Mouse (Mus musculus) small intestine, adult 2 months (tissue): ENCODE measurements around the gene Chdh. TPM values are rescaled to one million over a fixed set of nuclear protein-coding genes. Genes with fewer than 3 reads are reported as not detected.

Source experiments
- H3K27ac ChIP-seq: fragments of 200-500 bp; 2 replicates; pipeline ENCODE4 v1.5.1; 2012; ENCODE audit warnings: low read depth, low read length, control low read depth, inconsistent platforms; ENCODE audit not compliant: insufficient read depth
- H3K27me3 ChIP-seq: fragments of 200-500 bp; 2 replicates; pipeline ENCODE4 v1.6.1; 2012; ENCODE audit warnings: mild to moderate bottlenecking, moderate library complexity, low read length, inconsistent platforms; ENCODE audit not compliant: control insufficient read depth, insufficient read depth
- H3K36me3 ChIP-seq: fragments of 200-500 bp; 2 replicates; pipeline ENCODE4 v1.6.1; 2012; ENCODE audit warnings: mild to moderate bottlenecking, low read length, control low read depth, inconsistent platforms; ENCODE audit not compliant: control insufficient read depth, insufficient read depth
- H3K4me1 ChIP-seq: fragments of 200-500 bp; 2 replicates; pipeline ENCODE4 v1.6.1; 2012; ENCODE audit warnings: low read length, inconsistent platforms, mixed read lengths; ENCODE audit not compliant: control insufficient read depth, insufficient read depth, insufficient read length
- H3K4me3 ChIP-seq: fragments of 200-500 bp; 2 replicates; pipeline ENCODE4 v1.5.1; 2012; ENCODE audit warnings: low read depth, mild to moderate bottlenecking, control low read depth, inconsistent platforms, low read length, moderate library complexity
- CTCF ChIP-seq: fragments of 200-500 bp; IDR thresholded peaks from 2 replicates; pipeline ENCODE4 v1.5.1; 2012; ENCODE audit warnings: low read depth, mild to moderate bottlenecking, control low read depth, inconsistent platforms, low read length, moderate library complexity, mixed read lengths; ENCODE audit not compliant: insufficient replicate concordance, insufficient read length; ENCODE audit errors: extremely low read depth
- POLR2A ChIP-seq: fragments of 200-500 bp; IDR thresholded peaks from 2 replicates; pipeline ENCODE4 v1.6.1; 2012; ENCODE audit warnings: low read depth, mild to moderate bottlenecking, control low read depth, inconsistent platforms, low read length, moderate library complexity
- WGBS: fragments of 180-500 bp; shearing (Covaris S2); methylation state at CpG from one replicate; pipeline ENCODE4 v1.1.7; 2018; 5-methylcytosine and 5-hydroxymethylcytosine counted together
- polyA plus RNA-seq: library from polyadenylated mRNA; depleted of rRNA; stranded (reverse); fragments of >200 nt; gene quantifications from 2 replicates; pipeline ENCODE4 v1.2.3, GENCODE M21; 2012; rRNA removed

The Chdh gene
- polyA plus RNA-seq, 1 experiment, result 92.0 TPM

- no peak overlapping the region for H3K27ac ChIP-seq
- no peaks in the 10 kb centered on the region for H3K36me3 ChIP-seq
- no peak for TF ChIP-seq POLR2A
- TF ChIP-seq CTCF, result no peak
- no peaks in the 10 kb centered on the region for H3K4me1 ChIP-seq
- no peak overlapping the region for H3K4me3 ChIP-seq
- 63% methylated on average over 13 of the region's 13 CpGs for WGBS
- no peaks in the 10 kb centered on the region for H3K27me3 ChIP-seq
Observed at GRCm38 (mm10) chr14:30056031-30056766, 47.4 kb downstream of the Chdh start.

- WGBS, result 86% methylated on average over 2 of the region's 2 CpGs
- Histone ChIP-seq H3K27ac (no peak overlapping the region), H3K4me3 (no peak overlapping the region), H3K4me1 (peaks cover 2% of the 10 kb centered on the region; the same call in 1 of the 2 replicates), H3K27me3 (no peaks in the 10 kb centered on the region), H3K36me3 (no peaks in the 10 kb centered on the region)
- no peak for TF ChIP-seq CTCF
- no peak for TF ChIP-seq POLR2A
Observed at GRCm38 (mm10) chr14:30064864-30065263, 56.0 kb downstream of the Chdh start.

- TF ChIP-seq CTCF (no peak), POLR2A (no peak)
- Histone ChIP-seq H3K27ac (no peak overlapping the region), H3K27me3 (no peaks in the 10 kb centered on the region), H3K4me3 (no peak overlapping the region), H3K36me3 (no peaks in the 10 kb centered on the region), H3K4me1 (peaks cover 2% of the 10 kb centered on the region; the same call in 1 of the 2 replicates)
- 72% methylated on average over 12 of the region's 12 CpGs for WGBS
Observed at GRCm38 (mm10) chr14:30066752-30067151, 57.9 kb downstream of the Chdh start.

GRCm38 (mm10) chr14:30068566-30068965 is 59.7 kb downstream of the Chdh start:
- 83% methylated on average over 3 of the region's 3 CpGs for WGBS
- no peak overlapping the region for H3K4me3 ChIP-seq
- TF ChIP-seq POLR2A (no peak), CTCF (no peak)
- no peaks in the 10 kb centered on the region for H3K27me3 ChIP-seq
- H3K36me3 ChIP-seq, result no peaks in the 10 kb centered on the region
- H3K27ac ChIP-seq, result no peak overlapping the region
- no peaks in the 10 kb centered on the region for H3K4me1 ChIP-seq

GRCm38 (mm10) chr14:30075268-30075887 is 66.6 kb downstream of the Chdh start:
- Histone ChIP-seq H3K27ac (no peak overlapping the region), H3K27me3 (no peaks in the 10 kb centered on the region), H3K4me3 (no peak overlapping the region), H3K36me3 (no peaks in the 10 kb centered on the region), H3K4me1 (no peaks in the 10 kb centered on the region)
- 62% methylated on average over 7 of the region's 7 CpGs for WGBS
- TF ChIP-seq POLR2A (no peak), CTCF (no peak)

GRCm38 (mm10) chr14:30078115-30078808 is 69.4 kb downstream of the Chdh start:
- Histone ChIP-seq H3K36me3 (no peaks in the 10 kb centered on the region), H3K4me1 (no peaks in the 10 kb centered on the region), H3K27ac (no peak overlapping the region), H3K27me3 (no peaks in the 10 kb centered on the region), H3K4me3 (no peak overlapping the region)
- TF ChIP-seq POLR2A, result no peak
- WGBS, result 57% methylated on average over 15 of the region's 15 CpGs

GRCm38 (mm10) chr14:30079729-30080128 is 70.9 kb downstream of the Chdh start:
- Histone ChIP-seq H3K36me3 (no peaks in the 10 kb centered on the region), H3K27me3 (no peaks in the 10 kb centered on the region), H3K4me1 (no peaks in the 10 kb centered on the region), H3K4me3 (no peak overlapping the region), H3K27ac (no peak overlapping the region)
- TF ChIP-seq CTCF (no peak), POLR2A (no peak)
- 26% methylated on average over 4 of the region's 4 CpGs for WGBS

Other genes with a start within 250 kb of the Chdh start
- 6.0 and 14.3 TPM in 2 replicates for gene Selenok, start 40.7 kb upstream of the Chdh start, polyA plus RNA-seq
- gene Actr8, start 30.7 kb upstream of the Chdh start, polyA plus RNA-seq, result 3.4 and 6.3 TPM in 2 replicates
- gene Il17rb, start 127 bp upstream of the Chdh start, polyA plus RNA-seq, result 1.2 and 3.0 TPM in 2 replicates